In the genomic region with DNA sequence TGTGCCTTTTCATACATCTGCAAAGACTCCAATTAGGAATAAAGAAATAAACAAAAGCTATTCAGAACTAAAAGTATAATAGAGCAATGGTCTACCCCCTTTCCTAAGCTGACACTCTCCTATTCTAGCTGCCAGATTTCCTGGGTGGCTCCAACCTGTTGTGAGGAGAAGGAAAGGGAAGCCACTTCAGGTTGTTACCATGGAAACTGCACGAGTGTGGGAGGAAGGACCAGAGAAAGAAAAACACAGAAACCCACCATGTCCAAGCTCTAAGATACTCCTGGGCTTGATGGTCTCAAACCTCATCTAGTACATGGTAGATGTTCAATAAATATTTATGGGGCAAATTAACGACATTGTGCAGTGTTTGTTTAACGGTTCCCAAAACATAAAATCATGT, we compare ENCODE assay signal across 17 mouse cellular contexts.
DNase-seq lines count a peak whose midpoint lies in the region; ATAC-seq and TF ChIP-seq lines count a peak whose summit lies in the region.
"Had no signal": no experiment of that assay in that cellular context is flagged by ENCODE, and none has a peak within 500 bp of the region (broad histone marks: within the 10 kb centered on the region; RNA-seq: fewer than 3 reads in every experiment).

No protein-coding gene starts in this region.

- no peaks in the 10 kb centered on the region for H3K9me3 ChIP-seq in midbrain, postnatal 0 days (ENCODE audit: low read length)
- H3K9me3 ChIP-seq: embryonic facial prominence, embryonic 12.5 days; intestine, embryonic 15.5 days; liver, embryonic 13.5 days had no signal

- intact Hi-C loops in left cerebral cortex, postnatal 14 days (cut with DNase I), result no loop called here
- intact Hi-C loops in left cerebral cortex, postnatal 36 days (cut with DNase I), result no loop called here
- intact Hi-C loops in gastrocnemius, postnatal 14 days (cut with DNase I; ENCODE audit: low total_unique reads), result no loop called here

- peak; percentile 75 for ATAC-seq in midbrain, postnatal 0 days (ENCODE audit: low FRiP score)
- ATAC-seq: intestine, embryonic 15.5 days had no signal

- H3K27me3 ChIP-seq in midbrain, postnatal 0 days (ENCODE audit: insufficient read depth, low read length), result no peaks in the 10 kb centered on the region
- H3K27me3 ChIP-seq: embryonic facial prominence, embryonic 12.5 days; intestine, embryonic 15.5 days; liver, embryonic 13.5 days had no signal

- DNase-seq in cerebellum, postnatal 10 days, result peak; percentile 54 to 71
- DNase-seq in cerebellum, postnatal 4 days (ENCODE audit: low spot score in 2 of 2), result no peak
- DNase-seq in left cerebral cortex, postnatal 14 days (ENCODE audit: low spot score in 2 of 2), result peak; percentile 15 to 75
- DNase-seq in left cerebral cortex, postnatal 36 days (ENCODE audit: low spot score in 2 of 2), result no peak
- peak; percentile 71 to 76 for DNase-seq in right cerebral cortex, postnatal 10 days (ENCODE audit: low spot score in 2 of 2)
- no peak for DNase-seq in right cerebral cortex, postnatal 36 days (ENCODE audit: low spot score in 2 of 2)
- DNase-seq in midbrain, postnatal 0 days (ENCODE audit: low spot score), result peak; percentile 67
- DNase-seq in gastrocnemius, postnatal 14 days, result no peak
- DNase-seq: adrenal gland, postnatal 14 days; cerebellum, postnatal 36 days; heart, postnatal 10 days; liver, embryonic 13.5 days; lung, postnatal 4 days; retina, postnatal 1 day had no signal

- no peak overlapping the region for H3K9ac ChIP-seq in midbrain, postnatal 0 days (replicated peaks; ENCODE audit: low read length, poor library complexity, severe bottlenecking)
- H3K9ac ChIP-seq: embryonic facial prominence, embryonic 12.5 days; intestine, embryonic 15.5 days; liver, embryonic 13.5 days had no signal

- no peak for TF ChIP-seq CTCF in midbrain, postnatal 0 days (IDR thresholded peaks at IDR 0.05)

- peaks cover 9% of the 10 kb centered on the region; the same call in 1 of the 2 replicates for H3K4me1 ChIP-seq in midbrain, postnatal 0 days (ENCODE audit: insufficient read depth, low read length)
- H3K4me1 ChIP-seq: embryonic facial prominence, embryonic 12.5 days; intestine, embryonic 15.5 days; liver, embryonic 13.5 days had no signal

- H3K4me2 ChIP-seq in midbrain, postnatal 0 days (ENCODE audit: low read depth, low read length, poor library complexity, severe bottlenecking), result no peak overlapping the region
- H3K4me2 ChIP-seq: embryonic facial prominence, embryonic 12.5 days; intestine, embryonic 15.5 days; liver, embryonic 13.5 days had no signal

- 41% methylated on average over 3 of the region's 3 CpGs for WGBS in midbrain, postnatal 0 days

- H3K36me3 ChIP-seq in midbrain, postnatal 0 days (ENCODE audit: insufficient read depth, low read length), result no peaks in the 10 kb centered on the region
- H3K36me3 ChIP-seq: embryonic facial prominence, embryonic 12.5 days; intestine, embryonic 15.5 days; liver, embryonic 13.5 days had no signal

- peak overlapping the region; percentile 51; the same call in 1 of the 2 replicates for H3K27ac ChIP-seq in midbrain, postnatal 0 days (ENCODE audit: low read depth, low read length)
- H3K27ac ChIP-seq: embryonic facial prominence, embryonic 12.5 days; intestine, embryonic 15.5 days; kidney, postnatal 0 days; liver, embryonic 13.5 days had no signal

- H3K4me3 ChIP-seq in midbrain, postnatal 0 days (ENCODE audit: low read depth, low read length), result no peak overlapping the region
- H3K4me3 ChIP-seq: embryonic facial prominence, embryonic 12.5 days; intestine, embryonic 15.5 days; liver, embryonic 13.5 days had no signal

Comparison
In these comparisons a context has a peak if more than half of its experiments do, and no peak if none do; other contexts are left out.
1. DNase-seq: peak in cerebellum, postnatal 10 days (2 of 2), left cerebral cortex, postnatal 14 days (2 of 2), right cerebral cortex, postnatal 10 days (2 of 2) and midbrain, postnatal 0 days (single experiment); none in cerebellum, postnatal 4 days (0 of 2), left cerebral cortex, postnatal 36 days (0 of 2), right cerebral cortex, postnatal 36 days (0 of 2) and gastrocnemius, postnatal 14 days (single experiment).